Mouse (Mus musculus): ENCODE data around the gene Arhgef3. TPM values are rescaled to one million over a fixed set of nuclear protein-coding genes. Genes with fewer than 3 reads are reported as not detected.

Arhgef3 gene
- polyA plus RNA-seq, 1 experiment from 2014 or later, result 3.5 TPM

DNA sequence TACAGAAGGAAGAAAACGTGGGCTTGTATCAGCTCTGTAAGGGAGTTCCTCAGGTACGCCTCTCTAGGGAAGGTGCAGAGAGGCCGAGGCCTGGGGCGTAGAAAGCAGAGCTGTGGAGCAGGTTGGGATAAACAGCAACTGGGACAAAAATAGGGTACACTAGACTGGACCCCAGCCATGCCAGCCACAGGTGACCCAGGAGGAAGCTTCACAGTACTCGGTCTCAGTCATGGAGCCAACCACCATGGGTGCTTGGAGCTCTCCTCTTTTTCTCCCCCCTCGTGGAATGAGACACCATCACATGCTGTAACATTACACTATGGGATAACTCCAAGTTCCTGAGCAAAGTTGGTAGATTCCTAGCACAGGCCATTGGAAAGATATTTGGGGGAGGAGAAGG, 201.0 kb downstream of the Arhgef3 start:
- ATAC-seq (ENCODE audit: low FRiP score) (no peak), DNase-seq (ENCODE audit: low spot score) (no peak)
- no peak overlapping the region for H3K27ac ChIP-seq (ENCODE audit: low read depth, low read length)
- H3K4me1 ChIP-seq (replicated peaks; ENCODE audit: control insufficient read depth, insufficient read depth, low read length), result no peaks in the 10 kb centered on the region
- H3K9me3 ChIP-seq (ENCODE audit: control insufficient read depth, low read length), result no peaks in the 10 kb centered on the region
- H3K27me3 ChIP-seq (ENCODE audit: control insufficient read depth, insufficient read depth, low read length), result no peaks in the 10 kb centered on the region
- H3K9ac ChIP-seq (ENCODE audit: low read depth, low read length), result no peak overlapping the region
- 82% methylated on average over 6 of the region's 6 CpGs for WGBS
- no peak overlapping the region for H3K4me2 ChIP-seq (replicated peaks; ENCODE audit: low read depth, low read length)
- H3K4me3 ChIP-seq (ENCODE audit: low read depth, low read length), result no peak overlapping the region
- no peaks in the 10 kb centered on the region for H3K36me3 ChIP-seq (ENCODE audit: control insufficient read depth, insufficient read depth, low read length)

DNA sequence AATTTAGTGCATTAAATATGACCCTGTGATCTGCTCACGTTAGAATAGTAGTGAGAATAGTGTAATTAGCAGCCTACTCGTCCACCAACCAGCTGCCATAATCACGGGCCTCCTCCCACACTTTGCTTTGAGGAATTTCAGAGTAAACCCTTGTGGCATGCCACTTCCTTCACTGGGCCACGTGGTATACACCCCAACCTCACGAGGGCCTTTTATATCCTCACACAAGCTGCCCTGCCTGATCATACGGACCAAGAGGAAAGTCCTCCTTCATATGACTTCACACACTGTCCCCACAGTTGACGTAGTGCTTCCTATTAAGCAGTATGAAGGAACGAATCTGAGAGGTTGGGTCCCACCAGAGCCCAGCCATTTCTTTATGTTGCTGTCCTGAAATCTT, 202.4 kb downstream of the Arhgef3 start:
- H3K9me3 ChIP-seq (ENCODE audit: control insufficient read depth, low read length), result no peaks in the 10 kb centered on the region
- no peak overlapping the region for H3K27ac ChIP-seq (ENCODE audit: low read depth, low read length)
- no peaks in the 10 kb centered on the region for H3K36me3 ChIP-seq (ENCODE audit: control insufficient read depth, insufficient read depth, low read length)
- no peak overlapping the region for H3K9ac ChIP-seq (ENCODE audit: low read depth, low read length)
- ATAC-seq (ENCODE audit: low FRiP score) (no peak), DNase-seq (ENCODE audit: low spot score) (no peak)
- no peak overlapping the region for H3K4me2 ChIP-seq (replicated peaks; ENCODE audit: low read depth, low read length)
- H3K4me1 ChIP-seq (replicated peaks; ENCODE audit: control insufficient read depth, insufficient read depth, low read length), result no peaks in the 10 kb centered on the region
- H3K4me3 ChIP-seq (ENCODE audit: low read depth, low read length), result no peak overlapping the region
- WGBS, result 84% methylated on average over 8 of the region's 8 CpGs
- H3K27me3 ChIP-seq (ENCODE audit: control insufficient read depth, insufficient read depth, low read length), result no peaks in the 10 kb centered on the region

DNA sequence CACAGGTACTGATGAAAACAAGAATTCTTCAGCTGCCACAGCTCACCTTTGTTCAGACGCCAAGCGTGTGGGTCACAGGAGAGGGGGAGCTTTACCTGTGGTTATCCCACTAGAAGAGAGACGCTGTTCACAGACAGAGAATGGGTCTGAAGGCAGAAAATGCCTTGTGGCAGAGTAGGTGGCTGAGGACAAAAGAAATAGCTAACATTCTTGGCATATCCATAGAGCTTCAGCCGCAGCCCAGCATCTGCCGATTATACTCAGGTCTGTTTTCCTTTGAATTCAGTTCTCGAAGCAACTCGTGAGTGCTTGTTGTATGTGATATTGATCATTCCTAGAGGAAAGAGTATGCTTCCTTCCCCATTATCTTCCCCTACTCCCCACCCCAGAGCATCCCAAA, 204.7 kb downstream of the Arhgef3 start:
- ATAC-seq (ENCODE audit: low FRiP score), result no peak
- 68% methylated on average over 7 of the region's 7 CpGs for WGBS

DNA sequence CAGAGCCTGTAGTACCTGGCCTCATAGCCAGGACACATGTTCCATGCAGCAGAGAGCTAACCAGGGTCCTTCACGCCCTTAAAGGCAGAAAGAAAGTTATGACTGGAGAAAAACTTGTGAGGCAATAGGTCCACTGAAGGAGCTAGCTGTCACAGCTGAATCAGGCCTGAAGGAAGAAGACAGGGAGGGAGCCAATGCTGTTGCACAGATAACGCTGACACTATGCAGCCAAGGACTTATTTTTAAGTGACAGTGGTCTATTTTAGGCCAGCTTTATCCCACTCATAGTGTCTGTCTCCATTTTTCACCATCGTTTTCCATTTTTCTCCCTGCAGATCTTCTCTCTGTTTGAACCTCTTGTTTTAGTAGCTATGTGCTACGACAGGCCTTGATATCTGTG, 207.3 kb downstream of the Arhgef3 start:
- Histone ChIP-seq H3K4me3 (ENCODE audit: low read depth, low read length) (no peak overlapping the region), H3K27me3 (ENCODE audit: control insufficient read depth, insufficient read depth, low read length) (no peaks in the 10 kb centered on the region), H3K36me3 (ENCODE audit: control insufficient read depth, insufficient read depth, low read length) (no peaks in the 10 kb centered on the region), H3K4me2 (replicated peaks; ENCODE audit: low read depth, low read length) (no peak overlapping the region), H3K27ac (ENCODE audit: low read depth, low read length) (no peak overlapping the region), H3K9ac (ENCODE audit: low read depth, low read length) (no peak overlapping the region), H3K4me1 (replicated peaks; ENCODE audit: control insufficient read depth, insufficient read depth, low read length) (no peaks in the 10 kb centered on the region), H3K9me3 (ENCODE audit: control insufficient read depth, low read length) (no peaks in the 10 kb centered on the region)
- DNase-seq (ENCODE audit: low spot score), result no peak
- no peak for ATAC-seq (ENCODE audit: low FRiP score)
- WGBS, result 90% methylated on average over 4 of the region's 4 CpGs

More for the DNA sequence above, 204.7 kb downstream of the Arhgef3 start:
- no peaks in the 10 kb centered on the region for H3K27me3 ChIP-seq (ENCODE audit: control insufficient read depth, insufficient read depth, low read length)
- H3K36me3 ChIP-seq (ENCODE audit: control insufficient read depth, insufficient read depth, low read length), result no peaks in the 10 kb centered on the region
- DNase-seq (ENCODE audit: low spot score), result no peak
- no peak overlapping the region for H3K9ac ChIP-seq (ENCODE audit: low read depth, low read length)
- no peaks in the 10 kb centered on the region for H3K9me3 ChIP-seq (ENCODE audit: control insufficient read depth, low read length)
- H3K4me1 ChIP-seq (replicated peaks; ENCODE audit: control insufficient read depth, insufficient read depth, low read length), result no peaks in the 10 kb centered on the region
- H3K27ac ChIP-seq (ENCODE audit: low read depth, low read length), result no peak overlapping the region
- H3K4me2 ChIP-seq (replicated peaks; ENCODE audit: low read depth, low read length), result no peak overlapping the region
- H3K4me3 ChIP-seq (ENCODE audit: low read depth, low read length), result no peak overlapping the region

DNA sequence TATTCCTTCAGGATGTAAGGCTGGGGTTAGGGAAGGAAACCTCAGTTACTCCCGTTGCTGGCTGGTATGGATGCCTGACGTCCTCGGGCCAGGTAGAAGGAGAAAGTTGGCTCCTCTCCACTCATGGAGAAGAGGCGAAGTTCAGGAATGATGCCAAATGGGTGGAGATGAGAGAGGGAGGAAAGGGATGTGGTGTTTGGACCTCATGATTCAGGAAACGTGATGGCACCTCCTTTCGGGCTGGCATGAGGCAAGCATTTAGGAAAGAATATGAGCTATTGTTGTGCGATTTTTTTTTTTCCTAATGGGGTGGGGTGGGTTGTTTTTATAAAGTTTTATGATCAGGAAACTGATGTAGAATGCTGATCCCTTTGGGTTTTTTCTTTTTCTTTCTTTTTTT, 210.0 kb downstream of the Arhgef3 start:
- H3K4me1 ChIP-seq (replicated peaks; ENCODE audit: control insufficient read depth, insufficient read depth, low read length), result no peaks in the 10 kb centered on the region
- H3K9me3 ChIP-seq (ENCODE audit: control insufficient read depth, low read length), result no peaks in the 10 kb centered on the region
- no peak for ATAC-seq (ENCODE audit: low FRiP score)
- 89% methylated on average over 7 of the region's 7 CpGs for whole genome bisulfite sequencing
- no peak overlapping the region for H3K4me2 ChIP-seq (replicated peaks; ENCODE audit: low read depth, low read length)
- DNase-seq (ENCODE audit: low spot score), result no peak
- H3K27me3 ChIP-seq (ENCODE audit: control insufficient read depth, insufficient read depth, low read length), result no peaks in the 10 kb centered on the region
- H3K9ac ChIP-seq (ENCODE audit: low read depth, low read length), result no peak overlapping the region
- H3K4me3 ChIP-seq (ENCODE audit: low read depth, low read length), result no peak overlapping the region
- no peak overlapping the region for H3K27ac ChIP-seq (ENCODE audit: low read depth, low read length)
- H3K36me3 ChIP-seq (ENCODE audit: control insufficient read depth, insufficient read depth, low read length), result no peaks in the 10 kb centered on the region

DNA sequence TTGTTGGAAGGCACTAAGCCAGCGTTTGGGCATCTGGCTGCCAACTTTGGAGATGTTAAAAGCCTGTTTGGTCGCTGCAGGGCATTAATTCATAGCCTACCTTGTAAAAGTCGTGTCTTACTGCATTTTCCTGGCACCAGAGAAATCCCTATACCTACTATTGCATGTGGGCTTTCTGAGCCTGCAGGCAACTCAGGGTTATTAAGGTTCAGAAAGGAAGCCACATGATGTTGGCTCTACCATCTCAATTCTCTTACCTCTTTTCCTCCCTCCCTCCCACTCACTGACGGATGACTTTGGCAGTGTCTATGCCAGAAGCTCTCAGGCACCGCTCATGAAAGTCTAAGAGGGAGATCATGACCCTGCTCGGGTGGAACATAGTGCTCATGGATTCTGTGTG, 210.8 kb downstream of the Arhgef3 start:
- Histone ChIP-seq H3K9me3 (ENCODE audit: control insufficient read depth, low read length) (no peaks in the 10 kb centered on the region), H3K4me1 (replicated peaks; ENCODE audit: control insufficient read depth, insufficient read depth, low read length) (no peaks in the 10 kb centered on the region), H3K27ac (ENCODE audit: low read depth, low read length) (no peak overlapping the region), H3K27me3 (ENCODE audit: control insufficient read depth, insufficient read depth, low read length) (no peaks in the 10 kb centered on the region), H3K4me2 (replicated peaks; ENCODE audit: low read depth, low read length) (no peak overlapping the region), H3K36me3 (ENCODE audit: control insufficient read depth, insufficient read depth, low read length) (no peaks in the 10 kb centered on the region), H3K4me3 (ENCODE audit: low read depth, low read length) (no peak overlapping the region), H3K9ac (ENCODE audit: low read depth, low read length) (no peak overlapping the region)
- no peak for ATAC-seq (ENCODE audit: low FRiP score)
- DNase-seq (ENCODE audit: low spot score), result no peak
- WGBS, result 81% methylated on average over 6 of the region's 6 CpGs

DNA sequence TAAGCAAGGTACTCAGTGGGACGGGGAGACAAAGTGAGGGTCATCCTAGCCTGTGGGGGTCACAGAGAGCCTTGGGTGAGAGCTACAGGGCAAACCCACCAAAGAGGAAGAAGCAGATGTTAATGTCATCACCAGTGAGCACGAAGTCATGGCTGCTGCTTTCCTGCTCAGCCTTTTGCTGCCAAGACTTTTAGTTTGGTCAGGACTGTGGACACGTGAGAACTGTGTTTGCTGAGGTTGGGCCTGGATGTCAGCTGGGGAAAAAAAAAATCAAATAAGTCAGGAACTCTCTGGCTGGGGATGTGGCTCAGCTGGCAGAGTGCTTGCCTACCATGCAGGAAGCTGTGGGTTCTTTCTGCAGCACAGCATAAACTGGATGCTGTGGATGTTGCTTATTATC, 213.2 kb downstream of the Arhgef3 start:
- H3K27me3 ChIP-seq (ENCODE audit: control insufficient read depth, insufficient read depth, low read length), result no peaks in the 10 kb centered on the region
- WGBS, result 65% methylated on average over 3 of the region's 3 CpGs
- no peaks in the 10 kb centered on the region for H3K36me3 ChIP-seq (ENCODE audit: control insufficient read depth, insufficient read depth, low read length)
- H3K27ac ChIP-seq (ENCODE audit: low read depth, low read length), result no peak overlapping the region
- H3K9ac ChIP-seq (ENCODE audit: low read depth, low read length), result no peak overlapping the region
- ATAC-seq (ENCODE audit: low FRiP score) (no peak), DNase-seq (ENCODE audit: low spot score) (no peak)
- no peaks in the 10 kb centered on the region for H3K4me1 ChIP-seq (replicated peaks; ENCODE audit: control insufficient read depth, insufficient read depth, low read length)
- H3K9me3 ChIP-seq (ENCODE audit: control insufficient read depth, low read length), result no peaks in the 10 kb centered on the region
- H3K4me2 ChIP-seq (replicated peaks; ENCODE audit: low read depth, low read length), result no peak overlapping the region
- no peak overlapping the region for H3K4me3 ChIP-seq (ENCODE audit: low read depth, low read length)

DNA sequence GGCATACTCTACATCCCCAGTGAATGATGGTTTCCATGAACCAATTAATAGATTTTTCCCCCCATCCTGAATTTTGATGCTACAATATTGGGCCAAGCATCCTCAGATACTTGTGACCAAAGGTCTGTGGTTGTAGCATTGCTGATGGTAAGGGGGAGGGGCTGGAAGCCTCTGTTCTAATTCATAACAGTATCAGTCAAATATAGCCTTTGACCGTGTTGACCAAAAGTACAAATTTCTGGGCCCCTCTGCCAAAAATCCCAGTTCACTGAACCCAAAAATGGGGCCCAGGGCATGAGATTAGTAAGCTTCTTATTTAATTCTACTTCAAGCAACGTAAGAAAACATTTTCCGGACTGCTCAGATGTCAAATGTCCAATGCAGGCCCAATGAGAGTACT, 214.3 kb downstream of the Arhgef3 start:
- no peak for ATAC-seq (ENCODE audit: low FRiP score)
- Histone ChIP-seq H3K4me3 (ENCODE audit: low read depth, low read length) (no peak overlapping the region), H3K27me3 (ENCODE audit: control insufficient read depth, insufficient read depth, low read length) (no peaks in the 10 kb centered on the region)

DNA sequence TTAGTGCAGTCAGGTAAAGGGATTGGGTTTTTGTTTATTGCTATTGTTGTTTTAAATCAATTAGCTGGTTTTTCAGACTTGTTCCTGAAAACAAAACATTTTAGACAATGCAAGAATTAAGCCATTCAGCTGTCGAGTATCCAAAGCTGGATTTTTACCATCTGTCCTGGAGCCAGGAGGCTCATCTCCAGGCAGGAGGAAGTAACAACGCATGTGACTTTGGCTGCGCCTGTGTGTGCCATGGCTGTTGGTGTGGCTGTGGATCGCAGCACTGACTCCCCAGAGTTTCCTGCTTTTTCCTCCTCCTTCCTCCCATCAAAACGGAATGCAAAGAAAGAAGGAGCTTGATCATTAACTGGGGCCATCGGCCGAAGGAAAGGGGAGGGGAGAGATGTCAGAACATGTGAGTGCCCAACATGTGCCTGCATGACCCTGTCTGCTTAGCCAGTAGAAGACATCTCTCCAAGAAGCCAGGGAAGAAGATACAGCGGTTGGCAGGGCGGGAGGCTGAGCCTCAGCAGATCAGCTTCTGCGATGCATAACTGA, 216.9 kb downstream of the Arhgef3 start:
- H3K9me3 ChIP-seq (ENCODE audit: control insufficient read depth, low read length), result no peaks in the 10 kb centered on the region
- WGBS, result 69% methylated on average over 10 of the region's 10 CpGs
- 0 out of 2 replicates have a peak, but pooled peaks cover 2% of the 10 kb centered on the region for H3K4me1 ChIP-seq (replicated peaks; ENCODE audit: control insufficient read depth, insufficient read depth, low read length)
- no peak overlapping the region for H3K4me2 ChIP-seq (replicated peaks; ENCODE audit: low read depth, low read length)
- DNase-seq (ENCODE audit: low spot score), result no peak
- H3K4me3 ChIP-seq (ENCODE audit: low read depth, low read length), result no peak overlapping the region
- no peak overlapping the region for H3K9ac ChIP-seq (ENCODE audit: low read depth, low read length)
- ATAC-seq (ENCODE audit: low FRiP score), result no peak
- H3K27ac ChIP-seq (ENCODE audit: low read depth, low read length), result no peak overlapping the region
- no peaks in the 10 kb centered on the region for H3K36me3 ChIP-seq (ENCODE audit: control insufficient read depth, insufficient read depth, low read length)
- H3K27me3 ChIP-seq (ENCODE audit: control insufficient read depth, insufficient read depth, low read length), result peaks cover 7% of the 10 kb centered on the region

More for the DNA sequence above, 214.3 kb downstream of the Arhgef3 start:
- Histone ChIP-seq H3K4me2 (replicated peaks; ENCODE audit: low read depth, low read length) (no peak overlapping the region), H3K36me3 (ENCODE audit: control insufficient read depth, insufficient read depth, low read length) (no peaks in the 10 kb centered on the region), H3K9me3 (ENCODE audit: control insufficient read depth, low read length) (no peaks in the 10 kb centered on the region), H3K4me1 (replicated peaks; ENCODE audit: control insufficient read depth, insufficient read depth, low read length) (no peaks in the 10 kb centered on the region), H3K9ac (ENCODE audit: low read depth, low read length) (no peak overlapping the region), H3K27ac (ENCODE audit: low read depth, low read length) (no peak overlapping the region)
- DNase-seq (ENCODE audit: low spot score), result no peak
- WGBS, result 91% methylated on average over 3 of the region's 3 CpGs
